19 mouse cellular contexts compared by ENCODE assay signal in genomic region chr1:119544611-119545155, GRCm38 (mm10). TPM values are rescaled to one million over a fixed set of nuclear protein-coding genes. Genes with fewer than 3 reads are reported as not detected.
DNase-seq lines count a peak whose midpoint lies in the region; ATAC-seq and TF ChIP-seq lines count a peak whose summit lies in the region.
"Had no signal": no experiment of that assay in that cellular context is flagged by ENCODE, and none has a peak within 500 bp of the region (broad histone marks: within the 10 kb centered on the region; RNA-seq: fewer than 3 reads in every experiment).

No protein-coding gene starts in this region.

- DNase-seq in heart, adult 2 months: no peak
- peak; percentile 68 for DNase-seq in lung, embryonic 14.5 days
- DNase-seq in lung, postnatal 14 days: no peak
- DNase-seq in forelimb bud, embryonic 11.5 days (ENCODE audit: low read depth, low spot score): peak; percentile 49
- peak; percentile 33 for DNase-seq in limb, embryonic 11.5 days (ENCODE audit: low spot score)
- no peak for DNase-seq in spleen, postnatal 14 days (ENCODE audit: low spot score in 2 of 2)
- DNase-seq: adrenal gland, postnatal 25 days; cerebellum, adult 9-10 months; gastrocnemius, adult 2 months; heart, postnatal 4 days; left cerebral cortex, postnatal 4 days; thymus, adult 2 months had no signal

- no peaks in the 10 kb centered on the region for H3K27me3 ChIP-seq in heart, embryonic 13.5 days (replicated peaks)
- no peaks in the 10 kb centered on the region for H3K27me3 ChIP-seq in heart, adult 2 months (ENCODE audit: control insufficient read depth, insufficient read depth, low read length)
- no peaks in the 10 kb centered on the region for H3K27me3 ChIP-seq in lung, embryonic 14.5 days (ENCODE audit: insufficient read depth, low read length)
- no peaks in the 10 kb centered on the region for H3K27me3 ChIP-seq in limb, embryonic 11.5 days (ENCODE audit: control insufficient read depth, insufficient read depth, low read length)
- H3K27me3 ChIP-seq: forebrain, embryonic 13.5 days; heart, embryonic 15.5 days; hindbrain, embryonic 15.5 days; liver, embryonic 15.5 days; midbrain, embryonic 13.5 days had no signal

- no peak for TF ChIP-seq EP300 in heart, adult 2 months (IDR thresholded peaks at IDR 0.05; ENCODE audit: insufficient read depth, low read depth, low read length)

- TF ChIP-seq CTCF in heart, adult 2 months (IDR thresholded peaks at IDR 0.05): no peak
- no peak for TF ChIP-seq CTCF in lung, embryonic 14.5 days (IDR thresholded peaks at IDR 0.05; ENCODE audit: low read depth)

- no peak overlapping the region for H3K4me2 ChIP-seq in heart, embryonic 13.5 days
- H3K4me2 ChIP-seq in lung, embryonic 14.5 days: no peak overlapping the region
- no peak overlapping the region for H3K4me2 ChIP-seq in limb, embryonic 11.5 days (ENCODE audit: low read depth, severe bottlenecking)
- H3K4me2 ChIP-seq: forebrain, embryonic 13.5 days; heart, embryonic 15.5 days; hindbrain, embryonic 15.5 days; liver, embryonic 15.5 days; midbrain, embryonic 13.5 days had no signal

- H3K9ac ChIP-seq in heart, embryonic 13.5 days: no peak overlapping the region
- H3K9ac ChIP-seq in heart, adult 2 months (ENCODE audit: low read depth, low read length): no peak overlapping the region
- no peak overlapping the region for H3K9ac ChIP-seq in lung, embryonic 14.5 days
- no peak overlapping the region for H3K9ac ChIP-seq in limb, embryonic 11.5 days (ENCODE audit: low read length)
- H3K9ac ChIP-seq: forebrain, embryonic 13.5 days; heart, embryonic 15.5 days; hindbrain, embryonic 15.5 days; liver, embryonic 15.5 days; midbrain, embryonic 13.5 days had no signal

- intact Hi-C loops in heart, adult 2 months (cut with DNase I): loop anchor here (5.0 kb wide), 1 partner anchor 457 kb away; no protein-coding TSS in a partner anchor

- 58% methylated on average over 5 of the region's 5 CpGs for WGBS in heart, embryonic 13.5 days
- WGBS in heart, adult 2 months: 76% methylated on average over 5 of the region's 5 CpGs
- WGBS in lung, embryonic 14.5 days: 57% methylated on average over 5 of the region's 5 CpGs
- WGBS in limb, embryonic 11.5 days: 65% methylated on average over 5 of the region's 5 CpGs

- ATAC-seq in heart, embryonic 13.5 days (ENCODE audit: extremely low read depth, insufficient number of reproducible peaks, low FRiP score, low TSS enrichment): no peak
- ATAC-seq in lung, embryonic 14.5 days (ENCODE audit: insufficient read depth): 0 out of 2 replicates have a peak, but pooled peaks have one; percentile 18
- ATAC-seq in limb, embryonic 11.5 days (ENCODE audit: insufficient number of reproducible peaks, low FRiP score, low TSS enrichment, low read depth): no peak
- ATAC-seq: forebrain, embryonic 13.5 days; midbrain, embryonic 13.5 days had no signal

- H3K4me1 ChIP-seq in heart, embryonic 13.5 days: peaks cover 31% of the 10 kb centered on the region
- no peaks in the 10 kb centered on the region; the same call in 1 of the 2 replicates for H3K4me1 ChIP-seq in heart, adult 2 months (ENCODE audit: control insufficient read depth, insufficient read depth, low read length)
- 0 out of 2 replicates have a peak, but pooled peaks cover 7% of the 10 kb centered on the region for H3K4me1 ChIP-seq in lung, embryonic 14.5 days (ENCODE audit: insufficient read depth)
- no peaks in the 10 kb centered on the region for H3K4me1 ChIP-seq in limb, embryonic 11.5 days (ENCODE audit: control insufficient read depth, insufficient read depth, low read length)
- H3K4me1 ChIP-seq: forebrain, embryonic 13.5 days; hindbrain, embryonic 15.5 days; midbrain, embryonic 13.5 days had no signal

- H3K9me3 ChIP-seq in heart, embryonic 13.5 days: no peaks in the 10 kb centered on the region
- H3K9me3 ChIP-seq in lung, embryonic 14.5 days (ENCODE audit: low read depth, low read length): no peaks in the 10 kb centered on the region
- H3K9me3 ChIP-seq in limb, embryonic 11.5 days (ENCODE audit: control insufficient read depth, low read length): no peaks in the 10 kb centered on the region
- H3K9me3 ChIP-seq: forebrain, embryonic 13.5 days; heart, embryonic 15.5 days; hindbrain, embryonic 15.5 days; liver, embryonic 15.5 days; midbrain, embryonic 13.5 days had no signal

- no peak overlapping the region for H3K4me3 ChIP-seq in heart, embryonic 13.5 days
- no peak overlapping the region for H3K4me3 ChIP-seq in heart, adult 2 months
- no peak overlapping the region for H3K4me3 ChIP-seq in lung, embryonic 14.5 days (ENCODE audit: low read depth, low read length)
- H3K4me3 ChIP-seq in limb, embryonic 11.5 days (ENCODE audit: low read depth, low read length): no peak overlapping the region
- H3K4me3 ChIP-seq: forebrain, embryonic 13.5 days; gastrocnemius, adult 2 months; heart, embryonic 15.5 days; hindbrain, embryonic 15.5 days; liver, embryonic 15.5 days; midbrain, embryonic 13.5 days had no signal

- no peaks in the 10 kb centered on the region for H3K79me2 ChIP-seq in heart, adult 2 months (replicated peaks; ENCODE audit: control insufficient read depth, insufficient read depth, low read length)

- H3K36me3 ChIP-seq in heart, embryonic 13.5 days: peaks cover 19% of the 10 kb centered on the region
- H3K36me3 ChIP-seq in heart, adult 2 months (ENCODE audit: control insufficient read depth, insufficient read depth, low read length): no peaks in the 10 kb centered on the region
- peaks cover 17% of the 10 kb centered on the region for H3K36me3 ChIP-seq in lung, embryonic 14.5 days (ENCODE audit: insufficient read depth)
- no peaks in the 10 kb centered on the region; the same call in 1 of the 2 replicates for H3K36me3 ChIP-seq in limb, embryonic 11.5 days (ENCODE audit: control insufficient read depth, insufficient read depth, low read length)
- H3K36me3 ChIP-seq: heart, embryonic 15.5 days; hindbrain, embryonic 15.5 days; liver, embryonic 15.5 days had no signal

- TF ChIP-seq POLR2A in heart, adult 2 months (IDR thresholded peaks at IDR 0.05; ENCODE audit: insufficient read depth, low read depth, low read length): no peak

- H3K27ac ChIP-seq in heart, embryonic 13.5 days (replicated peaks): 0 out of 2 replicates have a peak overlapping the region, but pooled peaks have one; percentile 8
- H3K27ac ChIP-seq in heart, adult 2 months: no peak overlapping the region
- peak overlapping the region; percentile 30 for H3K27ac ChIP-seq in lung, embryonic 14.5 days (ENCODE audit: low read depth)
- no peak overlapping the region for H3K27ac ChIP-seq in limb, embryonic 11.5 days (replicated peaks; ENCODE audit: low read depth, low read length)
- H3K27ac ChIP-seq: forebrain, embryonic 13.5 days; gastrocnemius, adult 2 months; heart, embryonic 15.5 days; hindbrain, embryonic 15.5 days; liver, embryonic 15.5 days; midbrain, embryonic 13.5 days; stomach, postnatal 0 days had no signal

RNA-seq across cellular contexts. Expression of gene Tmem185b, which starts 18.7 kb away (rescaled TPM):
- 22.1 and 24.2 TPM in 2 replicates for polyA plus RNA-seq in heart, embryonic 13.5 days (2015; fragmentation: Nextera tagmentation; extraction: Ambion mirVana)
- total RNA-seq in heart, adult 2 months (2021): 10 to 100 TPM; 14.8 to 15.8 TPM
- 14.2 and 15.1 TPM in 2 replicates for polyA plus RNA-seq in heart, adult 2 months (2012; rRNA removed)
- 32.4 and 33.2 TPM in 2 replicates for polyA plus RNA-seq in lung, embryonic 14.5 days (2014; fragmentation: Nextera tagmentation; extraction: Ambion mirVana)
- 21.1 and 24.2 TPM in 2 replicates for polyA plus RNA-seq in limb, embryonic 11.5 days (2014; fragmentation: Nextera tagmentation; extraction: Ambion mirVana)

RNA-seq across cellular contexts. Expression of gene Ralb, which starts 40.1 kb away (rescaled TPM):
- polyA plus RNA-seq in heart, embryonic 13.5 days (2015; fragmentation: Nextera tagmentation; extraction: Ambion mirVana): 154 and 158 TPM in 2 replicates
- 10 to 100 TPM; 26.9 to 30.1 TPM for total RNA-seq in heart, adult 2 months (2021)
- 23.1 and 29.1 TPM in 2 replicates for polyA plus RNA-seq in heart, adult 2 months (2012; rRNA removed)
- 219 and 221 TPM in 2 replicates for polyA plus RNA-seq in lung, embryonic 14.5 days (2014; fragmentation: Nextera tagmentation; extraction: Ambion mirVana)
- polyA plus RNA-seq in limb, embryonic 11.5 days (2014; fragmentation: Nextera tagmentation; extraction: Ambion mirVana): 85.5 and 91.0 TPM in 2 replicates

Comparison
In these comparisons a context has a peak if more than half of its experiments do, and no peak if none do; other contexts are left out.
1. H3K27ac ChIP-seq: peak in heart, embryonic 13.5 days (single experiment) and lung, embryonic 14.5 days (single experiment); none in heart, adult 2 months (single experiment) and limb, embryonic 11.5 days (single experiment).
2. DNase-seq: peak in lung, embryonic 14.5 days (single experiment), forelimb bud, embryonic 11.5 days (single experiment) and limb, embryonic 11.5 days (single experiment); none in heart, adult 2 months (0 of 2), lung, postnatal 14 days (single experiment) and spleen, postnatal 14 days (0 of 2).